Mouse (Mus musculus) CH12.LX (cell line): ENCODE measurements around the gene P2rx2. TPM values are rescaled to one million over a fixed set of nuclear protein-coding genes. Genes with fewer than 3 reads are reported as not detected.

ENCODE experiments used
- DNase-seq: peaks from one replicate; pipeline ENCODE4 v3.0.0-alpha.2; 2013; ENCODE audit errors: extremely low read depth
- H3K27ac ChIP-seq: 2 replicates; pipeline ENCODE4 v1.5.1; 2012; ENCODE audit warnings: low read depth, mild to moderate bottlenecking, control low read depth, moderate library complexity; ENCODE audit not compliant: insufficient read depth
- H3K27me3 ChIP-seq: replicated peaks from 2 replicates; pipeline ENCODE3; 2012; ENCODE audit warnings: inconsistent platforms
- H3K36me3 ChIP-seq, 2 experiments: replicated peaks in 1 of 2; 2 replicates each; pipeline versions ENCODE3 to v1.6.1; 2012; ENCODE audit warnings: inconsistent platforms in 1 of 2, low read length in 1 of 2, mild to moderate bottlenecking in 1 of 2, mixed read lengths in 1 of 2, moderate library complexity in 1 of 2; ENCODE audit not compliant: control insufficient read depth in 1 of 2, insufficient read depth in 1 of 2
- H3K4me1 ChIP-seq, 2 experiments: 2 replicates each; pipeline ENCODE4 v1.6.1; 2012; ENCODE audit warnings: inconsistent platforms in 1 of 2, moderate library complexity in 1 of 2; ENCODE audit not compliant: insufficient read depth in 2 of 2, control insufficient read depth in 1 of 2
- H3K4me2 ChIP-seq: 2 replicates; pipeline ENCODE4 v1.6.1; 2012; ENCODE audit warnings: low read depth, mild to moderate bottlenecking, control low read depth; ENCODE audit not compliant: poor library complexity, insufficient read depth, severe bottlenecking
- H3K4me3 ChIP-seq, 3 experiments: fragments of 150-350 bp in 1 of 3; sonication (generic) in 1 of 3; replicated peaks in 1 of 3; 2 replicates each; pipeline versions ENCODE3 to v1.5.1; 2011 to 2012; ENCODE audit warnings: low read depth in 2 of 3, low read length in 2 of 3, mild to moderate bottlenecking in 2 of 3, moderate library complexity in 2 of 3, control low read depth in 1 of 3, improper control_type of control experiment in 1 of 3, inconsistent platforms in 1 of 3, mixed read lengths in 1 of 3; ENCODE audit not compliant: poor library complexity in 1 of 3
- H3K79me2 ChIP-seq: replicated peaks from 2 replicates; pipeline ENCODE4 v1.6.1; 2012; ENCODE audit warnings: mild to moderate bottlenecking, moderate library complexity; ENCODE audit not compliant: control insufficient read depth, poor library complexity, insufficient read depth, severe bottlenecking; ENCODE audit errors: extremely low read depth
- H3K9ac ChIP-seq: 2 replicates; pipeline ENCODE4 v1.6.1; 2012; ENCODE audit warnings: low read depth, mild to moderate bottlenecking, control low read depth, moderate library complexity; ENCODE audit not compliant: insufficient read depth
- H3K9me3 ChIP-seq: replicated peaks from 2 replicates; pipeline ENCODE3; 2012; ENCODE audit warnings: low read length, inconsistent platforms, mixed read lengths
- BHLHE40 ChIP-seq: IDR thresholded peaks from 2 replicates; pipeline ENCODE4 v1.6.1; 2011; ENCODE audit warnings: mild to moderate bottlenecking, low read depth, low read length, improper control_type of control experiment
- CHD1 ChIP-seq: IDR thresholded peaks from 2 replicates; pipeline ENCODE4 v1.6.1; 2012; ENCODE audit warnings: low read depth, low read length, improper control_type of control experiment, inconsistent platforms
- CHD2 ChIP-seq: IDR thresholded peaks from 2 replicates; pipeline ENCODE4 v1.6.1; 2011; ENCODE audit warnings: low read length, improper control_type of control experiment
- CTCF ChIP-seq, 2 experiments: IDR thresholded peaks in 1 of 2; conservative IDR thresholded peaks in 1 of 2; 2 replicates each; pipeline ENCODE4 v1.5.1; 2011 to 2012; ENCODE audit warnings: low read depth in 2 of 2, low read length in 2 of 2, improper control_type of control experiment in 1 of 2, inconsistent platforms in 1 of 2, mild to moderate bottlenecking in 1 of 2, moderate library complexity in 1 of 2
- E2F4 ChIP-seq: IDR thresholded peaks from 2 replicates; pipeline ENCODE4 v1.6.1; 2011; ENCODE audit warnings: low read depth, low read length, improper control_type of control experiment; ENCODE audit not compliant: insufficient replicate concordance
- EP300 ChIP-seq: IDR thresholded peaks from 2 replicates; pipeline ENCODE4 v1.6.1; 2011; ENCODE audit warnings: low read length, improper control_type of control experiment
- ETS1 ChIP-seq: conservative IDR thresholded peaks from 2 replicates; pipeline ENCODE4 v1.6.1; 2012; ENCODE audit warnings: low read depth, mild to moderate bottlenecking, inconsistent platforms, low read length, improper control_type of control experiment, moderate library complexity
- GABPA ChIP-seq: IDR thresholded peaks from 2 replicates; pipeline ENCODE4 v1.6.1; 2012; ENCODE audit warnings: low read depth, low read length, improper control_type of control experiment, inconsistent platforms; ENCODE audit not compliant: insufficient replicate concordance
- HCFC1 ChIP-seq: IDR thresholded peaks from 2 replicates; pipeline ENCODE4 v1.6.1; 2012; ENCODE audit warnings: low read depth, mild to moderate bottlenecking, inconsistent platforms, low read length, improper control_type of control experiment
- IRF4 ChIP-seq: IDR thresholded peaks from 2 replicates; pipeline ENCODE4 v1.6.1; 2014; ENCODE audit warnings: low read depth, mild to moderate bottlenecking, inconsistent platforms, low read length, improper control_type of control experiment
- JUN ChIP-seq: IDR thresholded peaks from 2 replicates; pipeline ENCODE4 v1.6.1; 2011; ENCODE audit warnings: low read depth, mild to moderate bottlenecking, low read length, improper control_type of control experiment, moderate library complexity; ENCODE audit not compliant: insufficient read depth
- MAX ChIP-seq: IDR thresholded peaks from 2 replicates; pipeline ENCODE4 v1.6.1; 2011; ENCODE audit warnings: low read length, improper control_type of control experiment
- MAZ ChIP-seq: IDR thresholded peaks from 2 replicates; pipeline ENCODE4 v1.6.1; 2012; ENCODE audit warnings: low read depth, mild to moderate bottlenecking, inconsistent platforms, low read length, improper control_type of control experiment, moderate library complexity
- MEF2A ChIP-seq: IDR thresholded peaks from 2 replicates; pipeline ENCODE4 v1.6.1; 2014; ENCODE audit warnings: low read depth, mild to moderate bottlenecking, inconsistent platforms, low read length, improper control_type of control experiment, borderline replicate concordance
- MXI1 ChIP-seq: IDR thresholded peaks from 2 replicates; pipeline ENCODE4 v1.6.1; 2011; ENCODE audit warnings: mild to moderate bottlenecking, low read depth, low read length, improper control_type of control experiment
- NELFE ChIP-seq: IDR thresholded peaks from 2 replicates; pipeline ENCODE4 v1.6.1; 2011; ENCODE audit warnings: low read depth, low read length, improper control_type of control experiment
- PAX5 ChIP-seq: IDR thresholded peaks from 2 replicates; pipeline ENCODE4 v1.6.1; 2012; ENCODE audit warnings: low read length, inconsistent platforms, mixed read lengths
- POLR2AphosphoS2 ChIP-seq: IDR thresholded peaks from 2 replicates; pipeline ENCODE4 v1.6.1; 2011; ENCODE audit warnings: low read depth, low read length, improper control_type of control experiment
- RAD21 ChIP-seq: IDR thresholded peaks from 2 replicates; pipeline ENCODE4 v1.6.1; 2011; ENCODE audit warnings: low read depth, mild to moderate bottlenecking, low read length, improper control_type of control experiment, moderate library complexity
- RCOR1 ChIP-seq: conservative IDR thresholded peaks from 2 replicates; pipeline ENCODE4 v1.6.1; 2012; ENCODE audit warnings: low read depth, mild to moderate bottlenecking, inconsistent platforms, low read length, improper control_type of control experiment
- SIN3A ChIP-seq: IDR thresholded peaks from 2 replicates; pipeline ENCODE4 v1.6.1; 2012; ENCODE audit warnings: low read length, improper control_type of control experiment, inconsistent platforms
- SMC3 ChIP-seq: IDR thresholded peaks from 2 replicates; pipeline ENCODE4 v1.6.1; 2011; ENCODE audit warnings: low read depth, low read length, improper control_type of control experiment
- UBTF ChIP-seq: IDR thresholded peaks from 2 replicates; pipeline ENCODE4 v1.6.1; 2012; ENCODE audit warnings: low read depth, mild to moderate bottlenecking, inconsistent platforms, low read length, improper control_type of control experiment, moderate library complexity
- ZC3H11A ChIP-seq: IDR thresholded peaks from 2 replicates; pipeline ENCODE4 v1.6.1; 2012; ENCODE audit warnings: low read depth, mild to moderate bottlenecking, inconsistent platforms, low read length, improper control_type of control experiment
- ZKSCAN1 ChIP-seq: IDR thresholded peaks from 2 replicates; pipeline ENCODE4 v1.6.1; 2012; ENCODE audit warnings: low read depth, inconsistent platforms, low read length, improper control_type of control experiment, borderline replicate concordance
- ZNF384 ChIP-seq: IDR thresholded peaks from 2 replicates; pipeline ENCODE4 v1.6.1; 2012; ENCODE audit warnings: low read depth, low read length, improper control_type of control experiment, inconsistent platforms
- dilution Hi-C: fragments of 300-500 bp; cut with MboI; formaldehyde crosslinking; loops from 2 replicates; pipeline ENCODE4 v1.14.3; 2020; ENCODE audit warnings: low sequenced_read_pairs; ENCODE audit not compliant: extremely low pct_unique_long_range_greater_than_20kb, extremely low pct_ligation_motif_present
- in situ Hi-C: fragments of 300-500 bp; cut with MboI; formaldehyde crosslinking; loops from 3 replicates; pipeline ENCODE4 v1.14.3; 2019; ENCODE audit warnings: low sequenced_read_pairs, low pct_ligation_motif_present, low pct_unique_long_range_greater_than_20kb, mixed read lengths
- polyA plus RNA-seq: library from polyadenylated mRNA; unstranded; fragments of >175 nt; gene quantifications from 2 replicates; pipeline ENCODE4 v1.2.1, GENCODE M21; 2012; ENCODE audit warnings: low read depth; ENCODE audit not compliant: insufficient read length
- total RNA-seq, 2 experiments: library from RNA; depleted of rRNA; stranded (reverse); fragments of 300-350 nt in 1 of 2; fragments of >200 nt in 1 of 2; gene quantifications; 2 replicates each; pipeline ENCODE4 v1.2.3; 2012 to 2014

Gene P2rx2
- total and polyA plus RNA-seq, 3 experiments, result 0.76 TPM; not detected in 2

DNA sequence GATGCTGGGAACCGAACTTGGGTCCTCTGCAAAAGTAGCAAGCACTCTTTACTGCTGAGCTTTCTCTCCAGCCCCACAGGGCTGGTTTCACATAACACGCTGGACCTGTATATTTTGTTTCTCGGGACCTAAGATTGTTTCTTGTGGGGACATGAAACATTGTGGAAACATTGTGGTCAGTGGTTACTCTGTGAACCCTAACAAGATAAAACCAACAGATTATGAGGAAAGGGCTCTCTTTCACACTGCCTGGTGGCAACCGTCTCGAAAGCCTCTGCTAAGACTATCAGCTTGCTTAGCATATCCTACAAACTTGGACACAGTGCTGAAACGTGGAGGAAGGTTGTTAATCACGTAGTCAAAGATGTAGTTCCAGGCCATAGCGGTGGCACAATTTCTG is 4.0 kb upstream of the P2rx2 start:
- dilution Hi-C loops (no loop called here), in situ Hi-C loops (no loop called here)
- DNase-seq, result no peak

DNA sequence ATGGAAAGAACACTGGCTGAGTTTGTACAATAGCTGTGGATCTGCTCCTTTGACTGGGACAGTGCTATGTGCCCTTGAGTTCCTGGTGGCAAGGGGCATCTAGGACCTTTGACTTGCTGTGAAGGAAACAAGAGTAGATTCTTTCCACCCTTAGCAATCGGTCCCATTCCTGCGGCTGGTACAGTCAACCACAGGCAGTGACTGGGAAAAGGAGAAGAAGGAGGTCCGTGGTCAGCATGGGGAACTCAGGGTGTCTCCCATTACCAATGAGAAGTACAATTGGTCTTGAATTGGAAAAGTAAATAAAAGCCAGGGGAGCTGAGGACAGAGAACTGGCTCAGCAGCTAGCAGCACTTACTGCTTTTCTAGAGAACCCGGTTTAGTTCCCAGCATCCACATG is 2.5 kb upstream of the P2rx2 start:
- H3K27me3 ChIP-seq, result no peaks in the 10 kb centered on the region
- H3K79me2 ChIP-seq, result no peaks in the 10 kb centered on the region
- H3K27ac ChIP-seq, result no peak overlapping the region
- no peaks in the 10 kb centered on the region for H3K9me3 ChIP-seq
- H3K4me1 ChIP-seq, result peaks cover 0 to 8% of the 10 kb centered on the region in 2 experiments; a peak in 1 of 4 replicates
- H3K36me3 ChIP-seq, result peaks cover 0 to 22% of the 10 kb centered on the region in 2 experiments
- no peak overlapping the region for H3K4me2 ChIP-seq
- H3K4me3 ChIP-seq, result no peak overlapping the region
- dilution Hi-C loops (no loop called here), in situ Hi-C loops (no loop called here)
- no peak for DNase-seq
- H3K9ac ChIP-seq, result no peak overlapping the region
- no peak for TF ChIP-seq PAX5
- TF ChIP-seq RCOR1, result no peak
- no peak for TF ChIP-seq E2F4
- TF ChIP-seq GABPA, result no peak
- TF ChIP-seq MAZ, result no peak
- TF ChIP-seq ZC3H11A, result no peak
- TF ChIP-seq ZKSCAN1, result no peak
- no peak for TF ChIP-seq SIN3A
- no peak for TF ChIP-seq JUN
- no peak for TF ChIP-seq ZNF384
- no peak for TF ChIP-seq IRF4
- no peak for TF ChIP-seq MAX
- TF ChIP-seq UBTF, result no peak
- TF ChIP-seq CTCF (conservative IDR thresholded peaks at IDR 0.05 in 1 of 2, IDR thresholded peaks at IDR 0.05 in 1 of 2; ENCODE audit: low read depth in 2 of 2, low read length in 2 of 2), result no peak
- no peak for TF ChIP-seq CHD2
- no peak for TF ChIP-seq RAD21
- no peak for TF ChIP-seq EP300
- no peak for TF ChIP-seq ETS1

More for the DNA sequence above, 4.0 kb upstream of the P2rx2 start:
- Histone ChIP-seq H3K36me3 (peaks cover 0 to 8% of the 10 kb centered on the region in 2 experiments), H3K4me1 (peaks cover 0 to 8% of the 10 kb centered on the region in 2 experiments; a peak in 1 of 4 replicates), H3K27me3 (no peaks in the 10 kb centered on the region), H3K4me2 (no peak overlapping the region), H3K9me3 (no peaks in the 10 kb centered on the region), H3K9ac (no peak overlapping the region), H3K4me3 (no peak overlapping the region), H3K79me2 (no peaks in the 10 kb centered on the region), H3K27ac (no peak overlapping the region)
- TF ChIP-seq CHD1 (no peak), HCFC1 (no peak), POLR2AphosphoS2 (no peak), SMC3 (no peak), JUN (no peak), MXI1 (no peak), GABPA (no peak), BHLHE40 (no peak), RCOR1 (no peak), MEF2A (no peak), MAZ (no peak), NELFE (no peak)
